Mouse (Mus musculus) embryonic facial prominence, embryonic 14.5 days (tissue): Measurements from ENCODE around the gene Lexm. TPM values are rescaled to one million over a fixed set of nuclear protein-coding genes. Genes with fewer than 3 reads are reported as not detected.

Source experiments
- ATAC-seq: fragments of 200-750 bp; cut with Nextera tagmentation; 2 replicates; pipeline ENCODE4 v1.8.0; 2017; ENCODE audit warnings: low read depth, moderate number of reproducible peaks, moderate TSS enrichment
- DNase-seq: peaks from one replicate; pipeline ENCODE4 v3.0.0-alpha.2; 2015; ENCODE audit warnings: low spot score
- H3K27ac ChIP-seq: fragments of 300-500 bp; sonication (generic); replicated peaks from 2 replicates; pipeline ENCODE4 v1.5.1; 2014; ENCODE audit warnings: low read depth, mild to moderate bottlenecking, low read length, moderate library complexity
- H3K27me3 ChIP-seq: fragments of 300-500 bp; sonication (generic); replicated peaks from 2 replicates; pipeline ENCODE4 v1.6.1; 2014; ENCODE audit warnings: low read length; ENCODE audit not compliant: control insufficient read depth, insufficient read depth
- H3K36me3 ChIP-seq: fragments of 300-500 bp; sonication (generic); 2 replicates; pipeline ENCODE4 v1.6.1; 2014; ENCODE audit warnings: low read length, mixed read lengths; ENCODE audit not compliant: control insufficient read depth, insufficient read depth
- H3K4me1 ChIP-seq: fragments of 300-500 bp; sonication (generic); 2 replicates; pipeline ENCODE4 v1.6.1; 2014; ENCODE audit warnings: antibody characterized with exemption, low read length; ENCODE audit not compliant: control insufficient read depth, insufficient read depth
- H3K4me2 ChIP-seq: fragments of 300-500 bp; sonication (generic); 2 replicates; pipeline ENCODE4 v1.6.1; 2014; ENCODE audit warnings: low read depth, mild to moderate bottlenecking, low read length, moderate library complexity, mixed read lengths
- H3K4me3 ChIP-seq: fragments of 300-500 bp; sonication (generic); 2 replicates; pipeline ENCODE4 v1.5.1; 2014; ENCODE audit warnings: low read depth, mild to moderate bottlenecking, low read length
- H3K9ac ChIP-seq: fragments of 300-500 bp; sonication (generic); 2 replicates; pipeline ENCODE4 v1.6.1; 2014; ENCODE audit warnings: low read depth, mild to moderate bottlenecking, low read length, moderate library complexity, mixed read lengths
- H3K9me3 ChIP-seq: fragments of 300-500 bp; sonication (generic); 2 replicates; pipeline ENCODE4 v1.6.1; 2016; ENCODE audit warnings: low read length; ENCODE audit not compliant: control insufficient read depth
- WGBS: fragments of 180-500 bp; shearing (Covaris S2); extraction: QIAGEN DNeasy Blood & Tissue Kit; methylation state at CpG from one replicate; pipeline ENCODE4 v1.1.7; 2014; 5-methylcytosine and 5-hydroxymethylcytosine counted together
- polyA plus RNA-seq: library from polyadenylated mRNA; unstranded; fragments of >200 nt; fragmentation: Nextera tagmentation; extraction: Ambion mirVana; gene quantifications from 2 replicates; pipeline ENCODE4 v1.2.1, GENCODE M21; 2014

Gene Lexm
- polyA plus RNA-seq, 1 experiment from 2014 or later: not detected

GRCm38 (mm10) chr4:106600770-106601169, 16.3 kb downstream of the Lexm start:
- H3K4me1 ChIP-seq: no peaks in the 10 kb centered on the region
- H3K4me3 ChIP-seq: no peak overlapping the region
- WGBS: 62% methylated on average over 4 of the region's 4 CpGs
- no peaks in the 10 kb centered on the region for H3K36me3 ChIP-seq
- no peak for ATAC-seq
- H3K9me3 ChIP-seq: no peaks in the 10 kb centered on the region
- H3K9ac ChIP-seq: no peak overlapping the region
- no peak overlapping the region for H3K27ac ChIP-seq
- no peaks in the 10 kb centered on the region for H3K27me3 ChIP-seq
- DNase-seq: no peak
- H3K4me2 ChIP-seq: no peak overlapping the region

GRCm38 (mm10) chr4:106599415-106599814, 17.6 kb downstream of the Lexm start:
- Histone ChIP-seq H3K4me3 (no peak overlapping the region), H3K4me2 (no peak overlapping the region), H3K4me1 (no peaks in the 10 kb centered on the region), H3K9me3 (no peaks in the 10 kb centered on the region), H3K36me3 (no peaks in the 10 kb centered on the region), H3K27ac (no peak overlapping the region), H3K27me3 (no peaks in the 10 kb centered on the region), H3K9ac (no peak overlapping the region)
- DNase-seq (no peak), ATAC-seq (no peak)
- 56% methylated on average over 1 of the region's 1 CpGs for WGBS

GRCm38 (mm10) chr4:106597741-106598140, 19.3 kb downstream of the Lexm start:
- no peak for ATAC-seq
- Histone ChIP-seq H3K4me2 (no peak overlapping the region), H3K4me3 (no peak overlapping the region), H3K27ac (no peak overlapping the region), H3K9me3 (no peaks in the 10 kb centered on the region), H3K4me1 (no peaks in the 10 kb centered on the region), H3K9ac (no peak overlapping the region), H3K27me3 (no peaks in the 10 kb centered on the region), H3K36me3 (no peaks in the 10 kb centered on the region)
- DNase-seq: no peak
- 84% methylated on average over 4 of the region's 4 CpGs for WGBS

DNA sequence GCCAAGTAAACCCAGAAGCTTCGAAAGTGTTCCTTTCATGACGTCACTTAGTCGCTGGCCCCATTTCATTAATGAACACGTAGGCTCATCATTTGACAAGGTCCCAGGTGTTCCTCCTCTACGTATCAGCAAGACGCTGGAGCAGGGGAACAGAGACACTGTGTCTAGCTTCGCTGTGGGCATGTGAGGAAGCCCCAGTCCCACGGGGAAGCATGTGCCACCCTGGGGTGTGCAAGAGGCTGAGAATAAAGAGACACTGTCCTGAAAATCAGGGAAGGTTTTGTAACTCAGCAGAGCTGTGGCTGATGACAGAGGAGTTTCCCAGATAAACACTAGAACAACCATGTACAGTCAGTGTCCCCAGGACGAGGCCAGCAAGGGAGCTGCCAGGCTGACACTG, 20.0 kb downstream of the Lexm start:
- Histone ChIP-seq H3K4me1 (no peaks in the 10 kb centered on the region), H3K27me3 (no peaks in the 10 kb centered on the region), H3K4me2 (no peak overlapping the region), H3K4me3 (no peak overlapping the region), H3K27ac (no peak overlapping the region), H3K36me3 (no peaks in the 10 kb centered on the region), H3K9me3 (no peaks in the 10 kb centered on the region), H3K9ac (no peak overlapping the region)
- no peak for ATAC-seq
- no peak for DNase-seq
- 72% methylated on average over 9 of the region's 9 CpGs for WGBS

GRCm38 (mm10) chr4:106596200-106596599, 20.8 kb downstream of the Lexm start:
- Histone ChIP-seq H3K9ac (no peak overlapping the region), H3K27ac (no peak overlapping the region), H3K4me2 (no peak overlapping the region), H3K36me3 (peaks cover under 1% of the 10 kb centered on the region; the same call in 1 of the 2 replicates), H3K27me3 (no peaks in the 10 kb centered on the region), H3K4me3 (no peak overlapping the region), H3K9me3 (no peaks in the 10 kb centered on the region), H3K4me1 (no peaks in the 10 kb centered on the region)
- DNase-seq (no peak), ATAC-seq (no peak)
- 65% methylated on average over 3 of the region's 3 CpGs for WGBS

GRCm38 (mm10) chr4:106593636-106594035, 23.4 kb downstream of the Lexm start:
- Histone ChIP-seq H3K9me3 (no peaks in the 10 kb centered on the region), H3K27ac (no peak overlapping the region), H3K4me3 (no peak overlapping the region), H3K4me2 (no peak overlapping the region), H3K4me1 (no peaks in the 10 kb centered on the region), H3K36me3 (peaks cover 20% of the 10 kb centered on the region; the same call in 1 of the 2 replicates), H3K9ac (no peak overlapping the region), H3K27me3 (no peaks in the 10 kb centered on the region)
- no peak for DNase-seq
- WGBS: 58% methylated on average over 7 of the region's 7 CpGs
- ATAC-seq: no peak

- Histone ChIP-seq H3K4me3 (no peak overlapping the region), H3K36me3 (peaks cover 45% of the 10 kb centered on the region), H3K9ac (no peak overlapping the region), H3K9me3 (no peaks in the 10 kb centered on the region), H3K4me1 (no peaks in the 10 kb centered on the region), H3K27me3 (no peaks in the 10 kb centered on the region), H3K4me2 (no peak overlapping the region), H3K27ac (no peak overlapping the region)
- DNase-seq (no peak), ATAC-seq (no peak)
- WGBS: 86% methylated on average over 9 of the region's 9 CpGs
These were observed 26.2 kb downstream of the Lexm start for GRCm38 (mm10) chr4:106590871-106591270.

- H3K27ac ChIP-seq: no peak overlapping the region
- H3K36me3 ChIP-seq: peaks cover 52% of the 10 kb centered on the region
- 70% methylated on average over 9 of the region's 9 CpGs for WGBS
- no peak overlapping the region for H3K9ac ChIP-seq
- ATAC-seq (no peak), DNase-seq (no peak)
- H3K27me3 ChIP-seq: no peaks in the 10 kb centered on the region
- no peaks in the 10 kb centered on the region for H3K4me1 ChIP-seq
- no peak overlapping the region for H3K4me2 ChIP-seq
- H3K4me3 ChIP-seq: no peak overlapping the region
- no peaks in the 10 kb centered on the region for H3K9me3 ChIP-seq
These were observed 26.9 kb downstream of the Lexm start for GRCm38 (mm10) chr4:106590142-106590541.

DNA sequence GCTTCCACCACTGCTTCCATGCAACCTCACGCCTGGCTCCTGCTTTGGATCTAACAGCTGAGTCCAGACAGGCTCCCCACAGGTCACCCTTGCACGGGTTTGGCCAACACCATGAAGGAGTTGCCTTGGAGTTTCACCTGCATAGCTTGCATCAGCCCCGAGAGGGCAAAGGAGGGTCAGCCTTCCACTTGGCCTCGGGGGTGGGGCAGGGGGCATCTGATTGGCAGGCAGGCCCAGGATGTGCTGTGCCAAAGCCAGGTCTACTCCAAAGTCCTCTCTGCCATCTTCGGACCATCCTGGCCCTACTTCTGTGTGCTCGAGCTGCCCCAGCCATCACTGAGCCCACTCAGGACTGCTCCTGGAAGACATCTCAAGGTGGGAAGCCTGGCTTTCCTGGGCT, 30.0 kb downstream of the Lexm start:
- Histone ChIP-seq H3K27ac (no peak overlapping the region), H3K9ac (no peak overlapping the region), H3K4me2 (no peak overlapping the region), H3K27me3 (no peaks in the 10 kb centered on the region), H3K4me3 (no peak overlapping the region), H3K4me1 (no peaks in the 10 kb centered on the region), H3K36me3 (peaks cover 74% of the 10 kb centered on the region), H3K9me3 (no peaks in the 10 kb centered on the region)
- WGBS: 93% methylated on average over 6 of the region's 6 CpGs
- DNase-seq: no peak
- ATAC-seq: no peak
